Mouse (Mus musculus): Measurements from ENCODE around the gene Mrps9. TPM values are rescaled to one million over a fixed set of nuclear protein-coding genes. Genes with fewer than 3 reads are reported as not detected.
"Not testable (repeated sequence)": the region's sequence is repeated elsewhere in the genome, so short reads cannot be mapped to it uniquely, and the experiment has no call there.

Mrps9 gene
- total RNA-seq (2021), result 75.3 and 83.3 TPM in 2 replicates
- long read RNA-seq, experiment 1, transcript Mrps9-201 (11 exons, 1,418 nt), result major isoform, 96 of 110 reads
- long read RNA-seq, experiment 1, partial matches to known transcripts, result 5 of 110 reads
- long read RNA-seq, experiment 1, other reads (novel, unspliced or antisense), result 8 of 110 reads
- long read RNA-seq, experiment 2, transcript Mrps9-201 (11 exons, 1,418 nt), result major isoform, 83 of 96 reads
- long read RNA-seq, experiment 2, partial matches to known transcripts, result 3 of 96 reads
- long read RNA-seq, experiment 2, other reads (novel, unspliced or antisense), result 9 of 96 reads

- peak; percentile 98 for DNase-seq
These were observed at the start of gene Mrps9 for GRCm38 (mm10) chr1:42850663-42851397. TSS of gene Mrps9 (plus strand) at chr1:42851233.

GRCm38 (mm10) chr1:42813301-42813845 lies 37.7 kb upstream of the Mrps9 start:
- DNase-seq, result no peak

- no peak for DNase-seq
These were observed 36.0 kb upstream of the Mrps9 start for GRCm38 (mm10) chr1:42814798-42815619.

- DNase-seq, result peak; percentile 63
These were observed 350 bp downstream of the Mrps9 start for GRCm38 (mm10) chr1:42851398-42851767.

- peak; percentile 8 for DNase-seq
These were observed 777 bp downstream of the Mrps9 start for GRCm38 (mm10) chr1:42851810-42852209.

- DNase-seq, result no peak
These were observed 13.8 kb downstream of the Mrps9 start for GRCm38 (mm10) chr1:42864719-42865250.

GRCm38 (mm10) chr1:42865336-42865939 lies 14.4 kb downstream of the Mrps9 start:
- no peak for DNase-seq

- DNase-seq, result peak; percentile 67
These were observed 15.0 kb downstream of the Mrps9 start for GRCm38 (mm10) chr1:42865986-42866385.

GRCm38 (mm10) chr1:42867188-42867587 lies 16.2 kb downstream of the Mrps9 start:
- no peak for DNase-seq

- no peak for DNase-seq
These were observed 23.1 kb downstream of the Mrps9 start for GRCm38 (mm10) chr1:42874174-42874573.

- DNase-seq, result no peak
These were observed 24.2 kb downstream of the Mrps9 start for GRCm38 (mm10) chr1:42875271-42875670.

- DNase-seq, result no peak
These were observed 25.5 kb downstream of the Mrps9 start for GRCm38 (mm10) chr1:42876463-42877093.

- DNase-seq, result no peak
These were observed 26.2 kb downstream of the Mrps9 start for GRCm38 (mm10) chr1:42877264-42877663.

GRCm38 (mm10) chr1:42878851-42879250 lies 27.8 kb downstream of the Mrps9 start:
- DNase-seq, result no peak

- no peak for DNase-seq
These were observed 31.2 kb downstream of the Mrps9 start for GRCm38 (mm10) chr1:42882258-42882657.

- not testable (repeated sequence) for DNase-seq
These were observed 32.4 kb downstream of the Mrps9 start for GRCm38 (mm10) chr1:42883418-42883817.

GRCm38 (mm10) chr1:42887835-42888234 lies 36.8 kb downstream of the Mrps9 start:
- DNase-seq, result no peak

- DNase-seq, result no peak
These were observed 37.7 kb downstream of the Mrps9 start for GRCm38 (mm10) chr1:42888541-42889349.

GRCm38 (mm10) chr1:42889421-42889887 lies 38.4 kb downstream of the Mrps9 start:
- DNase-seq, result no peak

GRCm38 (mm10) chr1:42894695-42895094 lies 43.7 kb downstream of the Mrps9 start:
- no peak for DNase-seq
